Mouse (Mus musculus) gastrocnemius, postnatal 4 days (tissue): ENCODE results near the gene Rpl10a. TPM values are rescaled to one million over a fixed set of nuclear protein-coding genes. Genes with fewer than 3 reads are reported as not detected.
A peak's percentile ranks its signal among the peaks of the same experiment; 100 is the strongest.
"Not testable (repeated sequence)": the region's sequence is repeated elsewhere in the genome, so short reads cannot be mapped to it uniquely, and the experiment has no call there.

Experiments used
- DNase-seq, 2 experiments: peaks; one replicate each; pipeline ENCODE4 v3.0.0; 2021 to 2022; ENCODE audit warnings: low spot score in 2 of 2, mixed read lengths in 2 of 2
- total RNA-seq, 2 experiments: library from RNA; stranded (reverse); gene quantifications; 2 replicates each; pipeline ENCODE4 v1.2.3; 2021

The Rpl10a gene
- total RNA-seq, 2 experiments from 2014 or later: 919 to 955 TPM

- no peak for DNase-seq
Observed at GRCm38 (mm10) chr17:28352018-28352417, 23.7 kb downstream of the Rpl10a start.

GRCm38 (mm10) chr17:28355871-28356270, 27.6 kb downstream of the Rpl10a start:
- DNase-seq: no peak

GRCm38 (mm10) chr17:28358576-28359261, 30.4 kb downstream of the Rpl10a start:
- not testable (repeated sequence) for DNase-seq

- no peak for DNase-seq
Observed at GRCm38 (mm10) chr17:28360531-28361277, 32.4 kb downstream of the Rpl10a start.

- no peak for DNase-seq
Observed at GRCm38 (mm10) chr17:28361921-28362652, 33.8 kb downstream of the Rpl10a start.

GRCm38 (mm10) chr17:28362653-28363292, 34.5 kb downstream of the Rpl10a start:
- DNase-seq: no peak

- DNase-seq: no peak
Observed at GRCm38 (mm10) chr17:28363507-28363906, 35.2 kb downstream of the Rpl10a start.

- no peak for DNase-seq
Observed at GRCm38 (mm10) chr17:28365122-28365521, 36.9 kb downstream of the Rpl10a start, which contains the start of gene Tulp1. TSS of gene Tulp1 (minus strand) at chr17:28365222.

GRCm38 (mm10) chr17:28368449-28368848, 40.2 kb downstream of the Rpl10a start:
- peak; percentile 65 to 82 for DNase-seq

- DNase-seq: no peak
Observed at GRCm38 (mm10) chr17:28369056-28369455, 40.8 kb downstream of the Rpl10a start.

GRCm38 (mm10) chr17:28371286-28371685, 43.0 kb downstream of the Rpl10a start:
- no peak for DNase-seq

GRCm38 (mm10) chr17:28371941-28372340, 43.7 kb downstream of the Rpl10a start:
- no peak for DNase-seq

- DNase-seq: peak in 1 of 2 experiments; percentile 47
Observed at GRCm38 (mm10) chr17:28373821-28374220, 45.5 kb downstream of the Rpl10a start.

GRCm38 (mm10) chr17:28374494-28374893, 46.2 kb downstream of the Rpl10a start:
- DNase-seq: no peak

- DNase-seq: no peak
Observed at GRCm38 (mm10) chr17:28375592-28376061, 47.4 kb downstream of the Rpl10a start.

- no peak for DNase-seq
Observed at GRCm38 (mm10) chr17:28380255-28380654, 52.0 kb downstream of the Rpl10a start.

Other genes with a start within 250 kb of the Rpl10a start
- gene Tcp11, start 247.8 kb upstream of the Rpl10a start, total RNA-seq: under 1 TPM; 0.70 to 0.93 TPM
- gene Scube3, start 186.3 kb upstream of the Rpl10a start, total RNA-seq: 1 to 10 TPM; 1.6 to 2.4 TPM
- 10 to 100 TPM; 31.7 to 38.2 TPM for gene Zfp523, start 151.3 kb upstream of the Rpl10a start, total RNA-seq
- 1 to 10 TPM; 4.7 to 4.8 TPM for gene Def6, start 120.7 kb upstream of the Rpl10a start, total RNA-seq
- 10 to 100 TPM; 34.3 to 37.6 TPM for gene Ppard, start 95.8 kb upstream of the Rpl10a start, total RNA-seq
- 10 to 100 TPM; 24.9 to 25.4 TPM for gene Fance, start 15.0 kb upstream of the Rpl10a start, total RNA-seq
- gene Tead3, start 22.3 kb downstream of the Rpl10a start, total RNA-seq: 10 to 100 TPM; 24.3 to 24.6 TPM
- gene Tulp1, start 36.8 kb downstream of the Rpl10a start, total RNA-seq: under 1 TPM; 0.47 to 0.57 TPM
- gene Fkbp5, start 189.1 kb downstream of the Rpl10a start, total RNA-seq: 10 to 100 TPM; 11.5 to 12.0 TPM
- not detected for gene Armc12, start 202.3 kb downstream of the Rpl10a start, total RNA-seq
- gene Clpsl2, start 220.9 kb downstream of the Rpl10a start, total RNA-seq: not detected
- gene Clps, start 232.3 kb downstream of the Rpl10a start, total RNA-seq: not detected
- not detected for gene Lhfpl5, start 247.2 kb downstream of the Rpl10a start, total RNA-seq